Mouse (Mus musculus): ENCODE results near the gene Dlx4. TPM values are rescaled to one million over a fixed set of nuclear protein-coding genes. Genes with fewer than 3 reads are reported as not detected.

The Dlx4 gene
- not detected for total RNA-seq (2021)

DNA sequence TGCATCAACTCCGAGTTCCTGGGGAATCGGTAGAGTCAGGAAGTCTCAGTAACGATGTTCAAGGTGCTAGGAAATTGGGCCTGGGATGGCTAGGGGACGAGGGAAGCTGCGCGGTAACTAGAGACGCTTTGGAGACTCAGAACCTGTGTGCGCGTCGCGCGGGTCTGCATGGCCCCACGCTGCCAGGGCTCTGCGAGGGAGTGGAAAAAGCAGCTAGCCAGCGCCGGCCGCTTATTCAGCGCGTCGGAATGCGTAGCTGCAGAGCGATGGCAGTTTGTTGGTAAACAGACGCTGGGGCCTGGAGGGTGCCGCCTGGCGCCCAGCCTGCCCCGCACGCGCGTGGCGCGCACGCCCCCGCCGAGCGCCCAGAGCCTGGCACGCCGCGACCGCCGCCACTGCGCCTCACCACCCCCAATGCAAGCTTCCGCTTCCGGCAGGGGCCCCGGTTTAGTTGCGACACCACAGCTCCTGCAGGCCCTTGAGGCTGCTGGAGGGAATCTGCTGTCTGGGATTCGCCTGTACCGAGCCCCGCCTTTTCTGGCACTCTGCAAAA is at the start of gene Dlx4:
TSS of gene Dlx4 (minus strand) at position 413 of the 553 bp plus-strand sequence.
- DNase-seq (ENCODE audit: low spot score in 2 of 2): peak in 1 of 2 experiments; percentile 25
- intact Hi-C loops (cut with DNase I): loop anchor here (10.0 kb wide), 1 partner anchor 859 kb away; the partner anchor contains the start of gene Igf2bp1

DNA sequence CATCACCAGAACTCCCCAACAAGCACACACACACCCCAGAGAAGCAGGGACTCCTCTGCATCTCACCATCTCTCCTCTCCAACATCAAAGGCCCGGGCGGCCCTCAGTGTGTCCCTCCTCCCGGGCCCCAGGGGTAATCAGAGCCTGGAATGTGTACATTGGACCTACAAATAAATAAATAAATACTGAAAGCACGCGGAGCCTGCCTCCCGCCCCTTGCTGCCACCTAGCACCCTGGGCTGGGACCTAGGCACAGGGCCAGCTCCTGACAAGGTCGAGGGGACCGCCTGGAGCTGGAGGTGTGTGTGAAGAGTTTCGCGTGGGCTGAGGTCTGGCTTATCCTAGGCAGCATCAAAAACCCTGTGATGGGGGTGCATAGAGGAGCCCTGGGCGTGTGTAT is 43.8 kb upstream of the Dlx4 start:
- no peak for DNase-seq (ENCODE audit: low spot score in 2 of 2)
- intact Hi-C loops (cut with DNase I): no loop called here

DNA sequence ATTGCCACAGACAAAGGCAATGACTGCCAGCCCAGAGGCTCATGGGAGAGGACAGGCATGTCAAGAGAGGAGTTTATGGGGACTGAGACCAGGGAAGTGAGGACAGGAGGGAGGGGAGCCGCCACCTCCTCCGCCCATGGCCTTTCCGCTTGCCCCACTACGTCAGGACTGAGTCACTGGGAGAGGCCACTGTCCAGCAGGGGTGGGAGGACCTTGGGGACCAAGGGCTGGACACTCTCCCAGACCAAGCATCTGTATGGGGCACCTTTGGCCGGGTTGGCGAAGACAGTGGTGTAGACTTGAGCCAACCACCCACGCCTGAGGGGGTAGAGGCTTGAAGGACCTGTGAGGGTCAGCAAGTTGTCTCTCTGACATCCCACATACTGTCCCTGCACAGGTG is 40.8 kb upstream of the Dlx4 start:
- no peak for DNase-seq (ENCODE audit: low spot score in 2 of 2)

DNA sequence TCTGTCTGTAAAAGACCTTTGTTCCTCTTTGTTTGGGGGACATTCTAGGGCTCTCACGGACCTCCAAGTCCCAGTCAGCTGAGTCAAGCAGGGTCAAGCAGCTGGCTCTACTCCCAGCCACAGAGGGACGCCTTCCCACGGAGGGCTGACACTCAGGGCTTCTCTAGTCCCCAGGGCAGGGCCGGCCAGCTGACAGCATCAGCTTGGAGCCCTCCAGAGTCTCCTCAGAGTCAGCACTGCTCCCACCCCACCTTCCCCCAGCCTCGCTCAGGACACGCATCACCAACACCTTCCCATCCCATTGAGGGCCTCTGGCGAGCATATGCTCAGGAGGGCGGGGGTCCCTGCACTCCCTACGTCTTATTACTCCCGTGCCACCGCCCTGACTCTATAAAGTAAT is 39.6 kb upstream of the Dlx4 start:
- intact Hi-C loops (cut with DNase I): no loop called here
- DNase-seq (ENCODE audit: low spot score in 2 of 2): no peak

More for the DNA sequence above, 40.8 kb upstream of the Dlx4 start:
- intact Hi-C loops (cut with DNase I): no loop called here

DNA sequence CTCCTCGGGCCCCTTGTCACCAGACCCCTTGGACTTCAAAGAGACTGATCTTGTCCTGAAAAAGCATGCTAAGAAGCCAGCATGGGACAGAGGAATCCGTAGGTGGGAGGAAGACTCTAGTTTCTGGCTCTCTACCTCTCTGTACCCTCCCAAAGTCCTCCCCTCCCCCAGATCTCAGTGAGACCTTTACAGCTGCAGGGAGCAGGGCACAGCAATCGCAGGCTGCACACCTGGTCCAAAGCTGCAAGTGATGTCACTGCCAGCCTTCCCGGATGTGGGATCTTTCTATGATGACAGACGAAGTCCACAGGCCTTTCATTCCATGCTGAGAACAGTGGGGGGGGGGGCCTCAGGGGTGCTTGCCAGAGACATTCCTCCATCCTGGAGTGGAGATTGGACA is 38.5 kb upstream of the Dlx4 start:
- no peak for DNase-seq (ENCODE audit: low spot score in 2 of 2)
- intact Hi-C loops (cut with DNase I): no loop called here

DNA sequence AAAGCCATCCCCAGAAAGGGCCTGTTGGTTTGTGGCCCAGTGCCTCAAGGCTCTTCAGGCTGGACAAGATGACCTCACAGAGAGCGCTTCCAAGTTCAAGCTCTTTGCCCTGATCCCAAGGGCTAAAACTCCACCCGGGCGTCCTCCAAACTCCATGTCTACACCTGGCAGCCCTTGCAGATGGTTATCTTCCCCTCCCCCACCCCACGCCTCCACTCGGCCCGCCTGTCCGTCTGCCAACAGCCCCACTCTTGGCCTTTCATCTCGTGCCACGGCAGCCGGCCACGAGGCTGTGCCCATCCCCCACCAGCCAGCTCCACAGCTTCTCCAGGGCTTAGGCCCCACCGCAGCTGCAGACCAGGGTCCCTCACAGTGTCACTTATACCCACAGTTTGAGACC is 33.2 kb upstream of the Dlx4 start:
- no peak for DNase-seq (ENCODE audit: low spot score in 2 of 2)
- intact Hi-C loops (cut with DNase I): no loop called here

DNA sequence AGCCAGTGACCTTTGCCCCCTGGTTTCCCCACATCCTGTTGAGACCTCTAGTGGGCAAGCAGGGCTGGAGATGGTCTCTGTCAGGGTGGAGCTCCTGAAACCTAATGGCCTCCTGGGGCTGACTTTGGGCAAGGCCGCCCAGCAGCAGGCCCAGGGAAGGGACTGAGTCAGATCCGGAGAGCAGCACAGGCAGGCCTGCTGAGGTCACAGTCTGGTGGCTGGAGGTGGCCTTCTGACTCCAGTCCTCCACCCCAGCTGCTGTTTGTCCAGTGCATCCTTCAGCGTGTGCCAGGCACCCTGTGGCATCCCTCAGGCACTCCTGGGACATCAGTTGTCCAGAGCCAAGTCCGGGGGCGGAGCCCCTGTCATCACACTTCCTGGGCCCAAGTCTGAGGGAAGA is 19.8 kb upstream of the Dlx4 start:
- intact Hi-C loops (cut with DNase I): no loop called here
- no peak for DNase-seq (ENCODE audit: low spot score in 2 of 2)

DNA sequence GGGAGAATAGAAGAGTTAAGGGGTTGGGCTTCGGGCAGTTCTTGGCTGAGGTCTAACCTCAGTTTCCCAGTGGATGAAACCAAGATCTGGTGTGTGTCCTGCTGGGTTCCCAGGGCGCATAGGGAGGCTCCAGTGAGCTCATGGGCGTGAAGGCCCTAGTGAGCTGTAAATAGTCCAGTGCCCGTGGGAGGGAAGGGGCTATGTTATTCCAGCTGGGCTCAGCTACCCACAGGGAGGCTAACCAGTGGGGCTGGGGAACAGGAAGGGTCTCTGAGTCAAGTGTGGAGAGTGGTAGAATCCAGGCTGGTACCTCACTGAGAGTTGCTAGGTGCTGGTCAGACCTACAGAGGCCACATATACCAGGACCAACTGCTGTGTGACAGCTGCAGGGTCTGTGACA is 15.6 kb upstream of the Dlx4 start:
- intact Hi-C loops (cut with DNase I): no loop called here
- no peak for DNase-seq (ENCODE audit: low spot score in 2 of 2)

DNA sequence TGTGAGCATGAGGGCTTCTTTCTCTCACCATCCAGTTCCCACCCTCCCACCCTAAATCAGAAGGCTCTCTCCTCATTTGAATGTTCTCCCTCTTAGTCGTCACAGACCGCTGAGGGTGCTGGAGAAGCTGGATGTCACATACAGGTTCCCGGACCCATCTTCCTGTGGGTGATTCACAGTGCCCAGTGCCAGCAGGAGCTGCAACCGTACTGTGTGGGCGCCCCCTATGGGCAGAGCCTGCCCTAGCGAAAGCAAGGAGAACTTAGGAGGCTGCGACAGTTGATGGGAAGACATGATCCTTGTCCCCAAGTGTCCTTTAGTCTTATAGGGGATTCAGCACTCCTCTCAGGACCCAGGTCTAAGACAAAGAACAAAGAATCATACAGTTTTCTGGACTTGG is 14.6 kb upstream of the Dlx4 start:
- no peak for DNase-seq (ENCODE audit: low spot score in 2 of 2)
- intact Hi-C loops (cut with DNase I): no loop called here

DNA sequence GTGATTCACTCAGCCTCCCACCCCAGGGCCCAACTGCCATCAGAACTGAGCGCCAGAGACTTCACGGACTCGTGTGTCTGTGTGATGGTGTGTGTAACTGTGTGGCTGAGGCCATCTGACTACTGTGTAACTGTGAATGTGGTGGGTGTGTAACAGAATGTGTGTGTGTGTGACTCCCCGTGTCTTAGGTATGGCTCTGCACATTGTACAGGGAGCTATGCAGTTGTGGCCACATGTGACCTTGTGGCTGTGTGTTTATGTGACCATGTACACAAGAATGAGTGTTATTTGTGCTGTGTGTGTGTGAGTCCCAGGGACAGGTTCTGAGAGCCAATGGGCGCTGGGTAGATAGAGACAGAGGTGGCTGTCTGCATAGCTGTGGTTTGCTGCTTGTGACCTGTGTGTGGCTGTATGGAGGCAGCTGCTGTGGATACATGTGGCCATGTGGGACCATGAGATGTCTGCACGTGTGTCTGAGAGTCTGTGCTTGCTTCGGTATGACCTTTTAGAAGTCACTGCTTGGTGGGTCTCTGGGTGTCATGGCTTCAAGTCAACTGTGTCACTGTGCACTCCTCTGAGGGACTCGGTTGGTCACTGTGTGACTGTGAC is 13.8 kb upstream of the Dlx4 start:
- intact Hi-C loops (cut with DNase I): no loop called here
- DNase-seq (ENCODE audit: low spot score in 2 of 2): no peak

DNA sequence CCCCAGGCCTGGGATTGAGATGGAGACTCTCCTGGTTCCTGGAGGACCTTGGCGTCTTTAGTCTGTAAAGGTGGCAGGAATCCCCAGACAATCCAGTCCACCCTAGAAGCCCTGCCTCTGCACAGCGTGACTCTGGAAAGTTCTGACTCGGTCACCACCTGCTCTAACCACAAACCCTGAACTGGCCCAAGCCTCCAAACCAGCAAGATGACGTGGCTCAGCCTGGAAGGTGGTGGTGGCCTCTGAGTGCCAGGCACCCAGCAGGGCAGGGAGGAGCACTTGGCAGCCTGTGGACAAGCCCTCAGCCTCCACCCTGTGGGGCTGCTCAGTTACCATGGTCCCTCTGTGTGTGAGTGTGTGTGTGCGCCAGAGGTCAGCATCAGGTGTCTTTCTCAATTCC is 11.8 kb upstream of the Dlx4 start:
- intact Hi-C loops (cut with DNase I): no loop called here

DNA sequence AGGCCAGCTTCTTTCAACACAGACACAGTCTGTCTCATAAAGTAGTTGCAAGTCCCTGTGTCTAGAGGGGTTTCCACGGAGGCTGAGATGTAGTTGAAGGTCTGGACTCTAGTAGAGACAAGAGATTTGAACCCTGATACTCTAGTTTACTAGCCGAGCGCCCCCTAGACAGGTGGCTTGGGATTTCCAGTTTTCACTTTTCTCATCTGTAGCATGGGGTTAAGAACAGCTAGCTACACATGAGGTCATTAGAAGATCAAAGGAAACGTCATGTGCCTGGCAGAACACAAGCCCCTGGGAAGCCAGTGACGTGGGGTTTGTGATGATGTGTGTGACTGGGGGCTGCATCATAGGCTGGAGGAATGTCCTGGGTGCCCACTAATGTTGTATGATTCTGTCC is 11.3 kb upstream of the Dlx4 start:
- intact Hi-C loops (cut with DNase I): no loop called here
- no peak for DNase-seq (ENCODE audit: low spot score in 2 of 2)

More for the DNA sequence above, 11.8 kb upstream of the Dlx4 start:
- DNase-seq (ENCODE audit: low spot score in 2 of 2): no peak

DNA sequence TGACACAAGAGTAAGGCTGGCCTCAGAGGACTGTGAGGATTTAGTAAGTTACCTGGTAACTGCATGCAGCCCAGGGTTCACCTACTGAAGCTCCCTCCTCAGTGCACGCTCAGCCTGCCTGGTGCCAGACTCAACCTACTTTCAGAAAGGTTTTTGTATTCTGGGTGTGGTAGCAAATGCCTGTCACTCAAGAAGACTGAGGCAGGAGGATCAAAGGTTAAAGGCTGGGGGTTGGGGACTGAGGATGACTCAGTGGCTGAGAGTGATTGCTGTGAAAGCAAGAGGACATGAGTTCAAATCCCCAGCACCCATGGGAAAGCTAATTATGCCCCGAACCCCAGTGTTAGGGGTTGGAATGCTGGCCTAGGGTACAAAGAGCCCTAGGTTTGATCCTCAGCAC is 9.4 kb upstream of the Dlx4 start:
- no peak for DNase-seq (ENCODE audit: low spot score in 2 of 2)
- intact Hi-C loops (cut with DNase I): no loop called here

DNA sequence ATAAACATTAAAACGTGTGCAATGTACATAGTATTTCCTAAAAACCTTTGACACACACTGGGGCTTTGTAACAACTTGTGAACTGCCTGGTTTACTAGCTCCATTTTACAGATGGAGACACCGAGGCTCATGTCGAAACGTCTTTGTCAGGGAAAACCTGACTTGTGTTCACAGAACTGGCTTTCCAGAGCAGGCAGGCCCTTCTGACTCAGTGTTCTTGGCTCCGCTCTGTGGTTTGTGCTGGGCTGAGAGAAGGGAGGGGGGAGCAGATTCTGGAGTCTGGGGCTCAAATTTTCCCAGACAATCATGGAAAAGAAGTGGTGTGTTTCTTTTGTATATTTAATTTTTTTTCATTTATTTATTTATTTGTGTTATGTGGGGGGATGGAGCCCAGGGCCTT is 7.6 kb upstream of the Dlx4 start:
- intact Hi-C loops (cut with DNase I): no loop called here
- DNase-seq (ENCODE audit: low spot score in 2 of 2): no peak

DNA sequence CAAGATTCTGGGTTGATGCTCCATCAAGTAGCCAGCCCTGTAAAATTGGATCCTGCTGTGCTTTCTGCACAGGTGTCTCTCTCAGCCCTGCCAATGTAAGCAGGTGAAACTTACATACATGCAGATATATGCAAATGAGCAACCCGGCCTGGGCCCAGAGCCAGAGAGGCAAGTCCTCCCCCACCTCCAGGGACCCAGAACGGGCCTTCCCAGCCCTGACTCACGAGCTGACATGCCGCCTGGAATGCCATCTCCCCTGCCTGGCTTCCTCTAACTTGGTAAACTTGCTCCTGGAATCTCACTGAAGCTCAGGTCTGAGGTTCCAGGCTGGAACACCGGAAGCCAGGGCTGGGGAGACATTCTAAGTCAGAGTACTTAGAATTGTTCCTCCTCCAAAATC is 7.1 kb upstream of the Dlx4 start:
- intact Hi-C loops (cut with DNase I): no loop called here

DNA sequence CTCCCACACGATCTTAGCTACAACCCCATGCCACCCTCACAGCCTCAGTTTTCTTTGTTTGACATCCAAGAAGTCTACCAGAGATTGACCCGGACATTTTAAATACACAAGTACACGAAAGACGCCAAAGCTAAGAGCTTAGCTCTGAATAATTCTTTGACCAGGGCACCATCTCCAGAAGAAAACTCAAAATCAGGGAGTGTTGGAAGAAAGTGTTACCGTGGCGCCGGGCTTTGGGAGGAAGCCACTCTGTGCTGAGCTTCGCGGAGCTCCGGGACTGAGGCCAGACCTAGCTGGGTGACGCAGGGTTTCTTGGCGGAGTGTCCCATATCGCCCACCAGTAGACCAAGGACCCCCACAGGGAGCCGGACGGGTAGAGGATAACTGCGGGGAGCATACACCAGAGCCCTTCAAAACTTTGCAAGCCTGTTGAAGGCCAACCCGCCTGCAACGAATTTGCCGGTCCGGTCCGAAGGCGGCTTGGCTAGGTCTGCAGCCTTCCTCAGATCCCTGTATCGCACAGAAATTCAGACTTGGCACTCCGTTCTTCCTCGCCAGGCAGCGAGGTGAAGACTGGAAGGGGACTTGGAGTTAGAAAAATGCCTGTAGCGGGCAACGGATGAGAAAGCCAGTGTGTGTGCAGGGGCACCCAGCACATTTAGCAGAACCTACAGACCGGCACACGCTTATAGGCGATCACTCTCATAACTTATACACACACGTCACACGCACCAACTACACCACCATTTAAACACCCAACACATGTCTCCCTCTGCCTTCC is 4.4 kb upstream of the Dlx4 start:
- intact Hi-C loops (cut with DNase I): no loop called here
- DNase-seq (ENCODE audit: low spot score in 2 of 2): peak in 1 of 2 experiments; percentile 23

More for the DNA sequence above, 7.1 kb upstream of the Dlx4 start:
- DNase-seq (ENCODE audit: low spot score in 2 of 2): no peak

DNA sequence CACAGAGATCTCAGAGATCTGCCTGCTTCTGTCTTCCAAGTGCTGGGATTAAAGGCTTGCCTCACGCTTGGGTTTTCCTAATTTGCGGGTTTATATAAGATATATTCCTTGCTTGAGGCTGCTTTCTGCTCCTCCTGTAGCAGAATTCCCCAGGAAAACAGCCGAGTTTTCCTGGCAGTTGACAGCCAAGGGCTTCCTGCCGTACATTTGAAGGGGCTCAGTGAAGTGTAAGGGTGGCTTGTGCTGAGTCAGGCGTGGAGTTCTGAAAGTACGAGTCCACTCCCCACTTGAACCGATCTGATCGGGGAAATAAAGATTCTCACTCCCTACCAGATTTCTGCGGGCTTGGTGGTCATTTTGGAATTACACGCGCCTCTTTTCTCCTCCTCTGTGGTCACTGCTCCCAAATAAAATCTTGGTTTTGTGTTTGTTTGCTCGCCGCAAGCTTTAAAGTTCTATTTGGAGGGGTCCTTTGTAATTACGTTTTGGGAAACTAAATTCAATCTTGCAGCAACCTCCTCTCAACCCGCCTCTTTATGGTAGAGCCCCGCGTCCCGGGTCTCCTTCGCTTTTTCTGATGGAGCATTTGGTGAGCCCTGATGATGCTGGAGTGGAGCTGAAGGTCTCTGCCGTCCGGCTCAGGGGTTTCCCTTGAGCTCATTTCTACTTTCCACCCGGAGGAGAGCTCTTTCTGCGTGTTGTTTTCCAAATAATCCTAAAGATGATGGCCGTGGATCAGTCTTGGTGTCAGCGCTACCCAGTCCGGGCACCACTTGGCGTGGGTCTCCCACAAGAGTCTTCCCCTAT is 3.6 kb upstream of the Dlx4 start:
- intact Hi-C loops (cut with DNase I): loop anchor here (10.0 kb wide), 1 partner anchor 855 kb away; the partner anchor contains the start of gene Igf2bp1
- DNase-seq (ENCODE audit: low spot score in 2 of 2): no peak

DNA sequence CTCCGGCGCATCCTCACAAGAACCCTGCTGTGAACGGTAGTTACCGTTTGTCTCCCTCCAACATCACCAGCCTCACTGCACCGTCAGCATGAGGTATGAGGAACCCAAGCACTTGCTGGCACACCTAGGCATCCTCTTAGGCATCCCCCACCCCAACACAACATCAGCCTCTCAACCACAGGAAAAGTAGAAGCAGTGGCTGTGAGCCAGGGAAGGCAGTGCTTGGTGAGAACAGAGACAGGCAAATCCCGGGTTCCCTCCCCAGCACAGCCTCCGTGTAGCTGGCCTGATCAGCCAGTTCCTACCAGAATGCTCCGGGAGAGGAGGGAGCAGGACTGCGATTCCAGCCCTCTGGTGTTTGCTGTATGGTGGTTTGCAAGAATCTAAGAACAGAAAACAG is 2.7 kb upstream of the Dlx4 start:
- intact Hi-C loops (cut with DNase I): loop anchor here (10.0 kb wide), 1 partner anchor 856 kb away; the partner anchor contains the start of gene Igf2bp1
- DNase-seq (ENCODE audit: low spot score in 2 of 2): no peak

DNA sequence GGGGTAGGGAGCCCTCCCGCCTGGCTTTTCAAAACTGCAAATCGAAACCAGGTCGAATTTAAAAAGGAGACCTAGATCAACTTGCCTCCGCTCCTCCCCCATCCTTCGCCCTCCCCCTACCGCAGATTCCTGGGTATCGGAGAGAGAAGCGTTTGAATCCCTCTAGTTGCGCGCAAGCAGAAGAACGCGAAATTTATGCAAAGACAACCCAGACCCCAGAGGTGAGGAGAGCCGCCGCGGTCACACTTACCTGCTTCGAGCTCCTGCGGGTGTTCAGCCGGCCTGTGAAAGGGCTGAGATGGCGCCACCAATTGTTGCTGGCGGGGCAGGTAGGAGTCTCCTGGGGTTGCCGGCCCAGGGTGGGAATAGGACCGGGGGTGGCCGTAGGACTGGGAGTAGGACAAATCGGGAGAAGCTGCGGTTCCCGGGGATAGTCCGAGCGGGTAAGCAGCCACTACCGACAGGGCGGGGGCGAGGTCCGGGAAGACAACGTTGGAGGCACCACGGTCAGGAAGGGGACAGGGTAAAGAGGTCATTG is 1.0 kb downstream of the Dlx4 start:
- intact Hi-C loops (cut with DNase I): loop anchor here (10.0 kb wide), 1 partner anchor 860 kb away; the partner anchor contains the start of gene Igf2bp1
- no peak for DNase-seq (ENCODE audit: low spot score in 2 of 2)

Measured in left cerebral cortex, postnatal 36 days (tissue).